Mouse (Mus musculus) stomach, adult 2 months (tissue): ENCODE data around the gene Tex13c2. TPM values are rescaled to one million over a fixed set of nuclear protein-coding genes. Genes with fewer than 3 reads are reported as not detected.

Source experiments
- polyA plus RNA-seq: library from polyadenylated mRNA; depleted of rRNA; stranded (reverse); fragments of >200 nt; gene quantifications from 2 replicates; pipeline ENCODE4 v1.2.3, GENCODE M21; 2012; rRNA removed

Gene Tex13c2
- not detected in 2 replicates for polyA plus RNA-seq

GRCm38 (mm10) chrX:42489446-42489845 lies at the start of gene Tex13c2:
Gene Tex13c2 (plus strand): TSS chrX:42489691.

GRCm38 (mm10) chrX:42502291-42503043 lies 13.0 kb downstream of the Tex13c2 start, which contains the start of gene Sh2d1a:
Gene Sh2d1a (plus strand): TSS chrX:42502453.

Other genes starting within 250 kb of the Tex13c2 start
- not detected in 2 replicates for gene Sh2d1a, start 12.8 kb downstream of the Tex13c2 start, polyA plus RNA-seq